Comparison of ENCODE assay signal across 34 mouse cellular contexts in the genomic region with DNA sequence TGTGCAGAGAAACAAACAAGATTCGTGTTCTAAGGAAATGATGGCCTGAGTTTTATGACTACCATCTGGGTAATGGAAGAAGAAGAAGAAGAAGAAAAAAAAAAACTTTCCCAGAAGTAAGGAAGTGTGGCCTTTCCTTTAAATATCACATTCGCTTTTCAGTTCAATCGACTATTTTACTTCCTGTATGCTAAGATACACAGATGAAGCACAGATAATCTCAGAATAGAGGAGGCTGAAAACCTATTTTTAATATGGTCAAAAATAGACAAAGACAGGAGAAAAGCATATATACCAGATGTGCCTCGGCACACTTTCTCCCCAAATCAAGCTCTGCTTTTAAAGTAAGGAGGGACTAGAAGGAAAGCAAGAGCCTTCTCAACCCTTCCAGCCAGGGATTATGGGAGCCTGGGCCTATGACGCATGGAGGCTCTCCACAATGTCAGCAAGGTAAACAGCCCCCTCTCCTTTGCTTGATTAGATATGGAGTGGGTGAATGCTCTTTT. TPM values are rescaled to one million over a fixed set of nuclear protein-coding genes. Genes with fewer than 3 reads are reported as not detected.
DNase-seq lines count a peak whose midpoint lies in the region; ATAC-seq and TF ChIP-seq lines count a peak whose summit lies in the region.
"Had no signal": no experiment of that assay in that cellular context is flagged by ENCODE, and none has a peak within 500 bp of the region (broad histone marks: within the 10 kb centered on the region; RNA-seq: fewer than 3 reads in every experiment).

No protein-coding gene starts in this region.

- TF ChIP-seq CTCF in kidney, adult 2 months (conservative IDR thresholded peaks at IDR 0.05; ENCODE audit: insufficient read depth, insufficient read length, low read depth, low read length), result no peak

- ATAC-seq in kidney, embryonic 15.5 days (replicated peaks; ENCODE audit: low FRiP score), result no peak
- peak; percentile 70 for ATAC-seq in CD4-positive, CD25-positive, alpha-beta regulatory T cell, adult 4 months
- ATAC-seq: forebrain, embryonic 16.5 days; hindbrain, embryonic 16.5 days; intestine, embryonic 15.5 days; lung, postnatal 0 days; Patski had no signal

- 70% methylated on average over 5 of the region's 5 CpGs for WGBS in kidney, embryonic 15.5 days
- WGBS in kidney, adult 2 months, result 56% methylated on average over 5 of the region's 5 CpGs

- no peak overlapping the region for H3K4me2 ChIP-seq in kidney, embryonic 15.5 days
- H3K4me2 ChIP-seq: heart, embryonic 13.5 days; intestine, embryonic 15.5 days; limb, embryonic 15.5 days; liver, embryonic 13.5 days; midbrain, embryonic 12.5 days; neural tube, embryonic 13.5 days had no signal

- H3K9ac ChIP-seq in kidney, embryonic 15.5 days, result no peak overlapping the region
- H3K9ac ChIP-seq: heart, embryonic 13.5 days; intestine, embryonic 15.5 days; limb, embryonic 15.5 days; liver, embryonic 13.5 days; midbrain, embryonic 12.5 days; neural tube, embryonic 13.5 days had no signal

- no peak for DNase-seq in kidney, adult 2 months
- DNase-seq in CD4-positive, CD25-positive, alpha-beta regulatory T cell, adult 2 months (ENCODE audit: low read depth, low spot score), result peak; percentile 13
- DNase-seq in naive thymus-derived CD4-positive, alpha-beta T cell, adult 2 months (ENCODE audit: low read depth), result peak; percentile 13
- no peak for DNase-seq in adrenal gland, postnatal 10 days
- DNase-seq: adrenal gland, postnatal 25 days; B cell, adult 2 months; cerebellum, adult 18-20 months; cerebellum, postnatal 10 days; gastrocnemius, postnatal 25 days; heart, postnatal 14 days; kidney, adult 8-10 months; kidney, postnatal 25 days; liver, embryonic 13.5 days; lung, adult 18-20 months; lung, postnatal 4 days; spleen, adult 18-20 months; thymus, adult 18-20 months; thymus, postnatal 4 days had no signal

- H3K36me3 ChIP-seq in kidney, embryonic 15.5 days, result peaks cover 88% of the 10 kb centered on the region
- H3K36me3 ChIP-seq in kidney, adult 2 months (ENCODE audit: control insufficient read depth, insufficient read depth, low read length), result peaks cover 13% of the 10 kb centered on the region; the same call in 1 of the 2 replicates
- H3K36me3 ChIP-seq: intestine, embryonic 15.5 days; liver, embryonic 13.5 days; neural tube, embryonic 13.5 days had no signal

- H3K27me3 ChIP-seq in kidney, embryonic 15.5 days, result no peaks in the 10 kb centered on the region
- H3K27me3 ChIP-seq in kidney, adult 2 months (replicated peaks; ENCODE audit: control insufficient read depth, insufficient read depth, low read length), result no peaks in the 10 kb centered on the region
- H3K27me3 ChIP-seq: heart, embryonic 13.5 days; intestine, embryonic 15.5 days; limb, embryonic 15.5 days; liver, embryonic 13.5 days; megakaryocyte, embryonic 14.5 days; midbrain, embryonic 12.5 days; neural tube, embryonic 13.5 days; Patski had no signal

- H3K9me3 ChIP-seq in kidney, embryonic 15.5 days (replicated peaks), result no peaks in the 10 kb centered on the region
- H3K9me3 ChIP-seq: heart, embryonic 13.5 days; hindbrain, embryonic 10.5 days; intestine, embryonic 15.5 days; limb, embryonic 10.5 days; limb, embryonic 15.5 days; liver, embryonic 13.5 days; megakaryocyte, embryonic 14.5 days; midbrain, embryonic 12.5 days; neural tube, embryonic 13.5 days had no signal

- no peak for TF ChIP-seq POLR2A in kidney, adult 2 months (IDR thresholded peaks at IDR 0.05; ENCODE audit: low read depth, low read length)

- H3K27ac ChIP-seq in kidney, embryonic 15.5 days, result peak overlapping the region; percentile 34; the same call in 1 of the 2 replicates
- H3K27ac ChIP-seq in kidney, adult 2 months (ENCODE audit: insufficient read depth, low read depth, low read length), result no peak overlapping the region
- H3K27ac ChIP-seq: heart, embryonic 13.5 days; hindbrain, embryonic 10.5 days; intestine, embryonic 15.5 days; limb, embryonic 10.5 days; limb, embryonic 15.5 days; liver, embryonic 13.5 days; midbrain, embryonic 12.5 days; neural tube, embryonic 13.5 days had no signal

- H3K4me1 ChIP-seq in kidney, embryonic 15.5 days, result 0 out of 2 replicates have a peak, but pooled peaks cover 8% of the 10 kb centered on the region
- H3K4me1 ChIP-seq in kidney, adult 2 months (ENCODE audit: control insufficient read depth, insufficient read depth, low read length), result no peaks in the 10 kb centered on the region; the same call in 1 of the 2 replicates
- H3K4me1 ChIP-seq: hindbrain, embryonic 10.5 days; limb, embryonic 15.5 days; liver, embryonic 13.5 days; neural tube, embryonic 13.5 days had no signal

- H3K4me3 ChIP-seq in kidney, embryonic 15.5 days (replicated peaks), result no peak overlapping the region
- H3K4me3 ChIP-seq in kidney, adult 2 months (ENCODE audit: insufficient read depth, low read depth, low read length), result no peak overlapping the region
- H3K4me3 ChIP-seq: erythroblast, embryonic 14.5 days; heart, embryonic 13.5 days; hindbrain, embryonic 10.5 days; intestine, embryonic 15.5 days; limb, embryonic 10.5 days; limb, embryonic 15.5 days; liver, embryonic 13.5 days; megakaryocyte, embryonic 14.5 days; midbrain, embryonic 12.5 days; myocyte; neural tube, embryonic 13.5 days had no signal

RNA-seq across cellular contexts. Expression of a gene that starts 52.5 kb away (rescaled TPM):
- polyA plus RNA-seq in kidney, embryonic 15.5 days (2015; fragmentation: Nextera tagmentation; extraction: Ambion mirVana), result 36.9 and 39.3 TPM in 2 replicates
- 8.0 and 9.2 TPM in 2 replicates for polyA plus RNA-seq in kidney, adult 2 months (2012; rRNA removed)
- polyA plus RNA-seq in CD4-positive, CD25-positive, alpha-beta regulatory T cell, adult 4 months (2017; shearing (Covaris generic)), result 10 to 100 TPM; 19.1 to 29.5 TPM
- 10 to 100 TPM; 23.0 to 26.4 TPM for total RNA-seq in adrenal gland, postnatal 10 days (2021)

Comparison
In these comparisons a context has a peak if more than half of its experiments do, and no peak if none do; other contexts are left out.
1. DNase-seq: peak in CD4-positive, CD25-positive, alpha-beta regulatory T cell, adult 2 months (single experiment) and naive thymus-derived CD4-positive, alpha-beta T cell, adult 2 months (single experiment); none in kidney, adult 2 months (single experiment) and adrenal gland, postnatal 10 days (single experiment).